Mouse (Mus musculus): ENCODE measurements around the gene Rps6kb1.
"Not testable (repeated sequence)": the region's sequence is repeated elsewhere in the genome, so short reads cannot be mapped to it uniquely, and the experiment has no call there.

DNA sequence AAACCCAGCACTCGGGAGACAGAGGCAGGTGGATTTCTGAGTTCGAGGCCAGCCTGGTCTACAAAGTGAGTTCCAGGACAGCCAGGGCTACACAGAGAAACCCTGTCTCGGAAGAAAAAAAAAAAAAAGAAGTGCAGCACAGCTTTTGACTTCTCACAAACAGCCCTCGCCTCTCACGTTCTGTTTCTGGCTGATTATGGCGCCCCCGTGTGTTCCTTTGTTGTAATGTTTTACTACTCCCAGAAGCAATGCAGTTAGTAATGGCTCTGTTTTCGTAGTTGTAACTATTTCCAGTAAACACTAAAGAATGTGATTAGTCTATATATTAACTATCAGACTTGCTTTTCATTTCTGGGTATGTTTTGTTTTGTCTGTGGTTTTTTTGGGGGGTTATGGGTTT is 80.3 kb downstream of the Rps6kb1 start:
- TF ChIP-seq CTCF (IDR thresholded peaks at IDR 0.05; ENCODE audit: low read depth), result peak; percentile 84
- TF ChIP-seq EP300 (optimal IDR thresholded peaks at IDR 0.05), result not testable (repeated sequence)
